Mouse (Mus musculus) cerebellum, adult 2 months (tissue): ENCODE data around the gene Emx2. TPM values are rescaled to one million over a fixed set of nuclear protein-coding genes. Genes with fewer than 3 reads are reported as not detected.

Experiments
- DNase-seq, 2 experiments: peaks; one replicate each; pipeline ENCODE4 v3.0.0; 2021
- H3K27ac ChIP-seq: fragments of 200-500 bp; 2 replicates; pipeline ENCODE4 v1.5.1; 2012; ENCODE audit warnings: low read length, control low read depth, inconsistent platforms; ENCODE audit not compliant: insufficient read depth
- H3K27me3 ChIP-seq: fragments of 200-500 bp; 2 replicates; pipeline ENCODE4 v1.6.1; 2012; ENCODE audit warnings: inconsistent platforms, mild to moderate bottlenecking, low read length, moderate library complexity; ENCODE audit not compliant: control insufficient read depth, insufficient read depth
- H3K4me1 ChIP-seq: fragments of 200-500 bp; 2 replicates; pipeline ENCODE4 v1.6.1; 2011; ENCODE audit warnings: low read length; ENCODE audit not compliant: control insufficient read depth, insufficient read depth
- H3K4me3 ChIP-seq: fragments of 200-500 bp; replicated peaks from 2 replicates; pipeline ENCODE3; 2011; ENCODE audit warnings: mild to moderate bottlenecking, low read depth, low read length, control low read depth; ENCODE audit not compliant: insufficient read depth
- CTCF ChIP-seq: fragments of 200-500 bp; IDR thresholded peaks from 2 replicates; pipeline ENCODE4 v1.5.1; 2011; ENCODE audit warnings: low read depth, mild to moderate bottlenecking, control low read depth, low read length, moderate library complexity, borderline replicate concordance; ENCODE audit not compliant: insufficient read depth
- POLR2A ChIP-seq: fragments of 200-500 bp; IDR thresholded peaks from 2 replicates; pipeline ENCODE4 v1.6.1; 2011; ENCODE audit warnings: low read length, control low read depth, borderline replicate concordance; ENCODE audit not compliant: insufficient read depth
- WGBS: fragments of 180-500 bp; shearing (Covaris S2); methylation state at CpG from one replicate; pipeline ENCODE4 v1.1.7; 2018; 5-methylcytosine and 5-hydroxymethylcytosine counted together
- polyA plus RNA-seq: library from polyadenylated mRNA; depleted of rRNA; stranded (reverse); fragments of >200 nt; gene quantifications from 2 replicates; pipeline ENCODE4 v1.2.3, GENCODE M21; 2012; rRNA removed

Gene Emx2
- polyA plus RNA-seq, 1 experiment, result 0.07 TPM

DNA sequence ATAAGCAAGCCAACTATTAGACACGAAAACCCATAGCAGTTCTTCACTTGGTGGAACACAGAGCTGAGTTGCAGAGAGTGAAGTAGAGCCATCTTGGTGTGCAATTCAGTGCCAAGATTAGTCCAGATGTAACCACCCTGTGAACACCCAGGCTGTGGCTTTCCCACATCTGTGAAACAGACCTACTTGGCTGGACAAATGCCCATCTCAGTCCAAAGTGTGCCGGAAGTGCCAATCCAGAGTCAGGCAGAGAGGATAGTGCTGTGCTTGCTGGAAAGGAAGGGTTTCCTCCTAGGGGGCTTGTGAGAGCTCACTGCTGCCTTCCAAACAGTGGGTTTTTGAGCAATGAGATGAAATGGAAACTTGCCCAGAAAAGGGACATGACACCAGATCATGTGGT lies 50.7 kb downstream of the Emx2 start:
- no peak overlapping the region for H3K27ac ChIP-seq
- H3K4me1 ChIP-seq, result no peaks in the 10 kb centered on the region
- TF ChIP-seq CTCF (no peak), POLR2A (no peak)
- H3K27me3 ChIP-seq, result no peaks in the 10 kb centered on the region
- no peak overlapping the region for H3K4me3 ChIP-seq
- 57% methylated on average over 2 of the region's 2 CpGs for WGBS
- DNase-seq, result no peak

DNA sequence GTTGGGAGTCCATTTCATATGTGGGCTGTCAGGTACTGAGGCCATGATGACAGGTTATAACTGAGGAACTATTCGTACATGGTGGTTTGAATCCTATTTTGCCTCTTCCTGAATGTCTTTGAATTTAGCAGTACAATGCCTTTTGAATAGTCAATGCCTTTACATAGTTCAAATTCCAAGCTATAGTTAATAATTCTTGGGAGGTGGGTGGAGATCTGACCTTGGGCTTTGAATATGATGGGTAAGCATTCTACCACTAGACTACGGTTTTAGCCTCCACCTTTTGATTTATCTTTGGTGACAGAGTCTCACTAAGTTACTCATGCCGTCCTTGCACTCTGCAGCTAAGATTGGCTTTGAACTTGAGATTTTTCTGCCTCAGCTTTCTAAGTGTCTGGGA lies 55.0 kb downstream of the Emx2 start:
- WGBS, result 90% methylated on average over 3 of the region's 3 CpGs
- no peak for TF ChIP-seq POLR2A
- no peak for TF ChIP-seq CTCF
- DNase-seq, result no peak
- Histone ChIP-seq H3K4me1 (no peaks in the 10 kb centered on the region), H3K27me3 (no peaks in the 10 kb centered on the region), H3K27ac (no peak overlapping the region), H3K4me3 (no peak overlapping the region)

Other genes with a start within 250 kb of the Emx2 start
- 0.03 TPM in 1 of 2 replicates, not detected in the other for gene Kcnk18, start 239.2 kb upstream of the Emx2 start, polyA plus RNA-seq
- gene Slc18a2, start 197.5 kb upstream of the Emx2 start, polyA plus RNA-seq, result 5.1 and 5.2 TPM in 2 replicates
- gene Rps12-ps3, start 136.1 kb upstream of the Emx2 start, polyA plus RNA-seq, result 71.7 and 84.0 TPM in 2 replicates
- 20.7 and 21.0 TPM in 2 replicates for gene Pdzd8, start 112.6 kb upstream of the Emx2 start, polyA plus RNA-seq